Mouse (Mus musculus): ENCODE data around the gene Ddx49. TPM values are rescaled to one million over a fixed set of nuclear protein-coding genes. Genes with fewer than 3 reads are reported as not detected.

The Ddx49 gene
- polyA plus RNA-seq, 1 experiment from 2014 or later, result 50.2 TPM

DNA sequence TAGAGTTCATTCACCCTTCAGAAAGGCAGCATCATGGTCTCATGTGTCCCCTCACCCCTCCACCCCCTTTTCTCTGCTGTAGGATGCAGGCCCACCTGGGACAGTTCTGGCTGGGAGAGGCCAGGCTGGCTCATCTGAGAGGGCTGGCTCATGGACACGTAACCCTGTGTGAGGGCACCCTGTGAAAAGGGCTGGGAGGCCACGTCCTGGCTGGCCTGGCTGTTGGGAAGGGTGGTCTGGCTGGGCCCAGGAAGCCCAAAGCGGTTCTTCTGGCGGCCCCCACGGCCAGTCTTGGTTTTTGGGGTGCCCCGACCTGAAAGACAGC, 30.6 kb upstream of the Ddx49 start:
- ATAC-seq (ENCODE audit: insufficient number of reproducible peaks, low FRiP score, low TSS enrichment, low read depth), result no peak
- H3K4me2 ChIP-seq (replicated peaks), result no peak overlapping the region
- H3K36me3 ChIP-seq, result peaks cover 69% of the 10 kb centered on the region

DNA sequence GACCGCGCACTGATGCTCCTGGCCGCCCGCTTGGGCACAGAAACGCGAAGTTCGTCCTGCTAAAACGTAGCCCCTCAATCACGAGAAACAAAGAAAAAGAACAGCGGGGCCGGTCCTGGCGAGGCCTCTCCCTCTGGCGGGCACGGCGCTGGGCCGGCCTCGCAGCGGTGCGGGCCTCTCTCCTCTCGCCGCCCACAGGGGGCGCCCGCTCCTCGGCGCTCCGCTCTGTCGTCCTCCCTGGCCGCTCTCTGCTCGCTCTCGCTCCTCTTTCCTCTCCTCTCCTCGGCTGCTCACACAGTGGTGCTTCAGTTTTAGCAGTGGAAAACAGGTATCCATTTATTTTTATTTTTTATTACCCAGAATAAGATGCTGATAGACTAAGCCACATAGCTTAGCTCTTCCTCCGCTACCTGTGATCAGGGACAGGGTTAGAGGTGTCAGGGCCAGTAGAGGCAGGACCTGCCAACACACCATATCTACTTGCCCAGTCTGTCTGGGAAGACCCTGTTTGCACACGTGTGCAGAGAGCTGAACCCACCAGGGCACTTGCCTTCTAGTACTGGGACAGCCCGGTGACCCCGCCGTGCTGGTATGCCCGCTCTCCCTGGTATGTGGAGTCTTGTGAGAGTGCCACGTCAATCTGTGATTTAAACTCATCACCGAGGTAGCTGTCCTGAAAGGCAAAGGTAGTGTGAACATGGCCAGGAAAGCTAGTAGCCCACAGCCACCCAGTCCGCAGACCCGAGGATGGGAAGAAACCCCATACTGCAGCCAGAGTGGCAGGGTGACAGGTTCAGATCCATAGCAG, 30.0 kb upstream of the Ddx49 start:
- 0 out of 2 replicates have a peak, but pooled peaks cover 4% of the 10 kb centered on the region for H3K27me3 ChIP-seq
- peaks cover 27% of the 10 kb centered on the region for H3K4me1 ChIP-seq
- H3K9me3 ChIP-seq (replicated peaks), result no peaks in the 10 kb centered on the region
- peak; percentile 77 for ATAC-seq (ENCODE audit: insufficient number of reproducible peaks, low FRiP score, low TSS enrichment, low read depth)
- H3K36me3 ChIP-seq, result peaks cover 69% of the 10 kb centered on the region
- no peak overlapping the region for H3K9ac ChIP-seq
- no peak overlapping the region for H3K4me3 ChIP-seq (replicated peaks)
- WGBS, result 26% methylated on average over 40 of the region's 41 CpGs
- H3K27ac ChIP-seq (replicated peaks), result no peak overlapping the region
- no peak overlapping the region for H3K4me2 ChIP-seq (replicated peaks)

More for the DNA sequence above, 30.6 kb upstream of the Ddx49 start:
- no peak overlapping the region for H3K27ac ChIP-seq (replicated peaks)
- peaks cover 27% of the 10 kb centered on the region for H3K4me1 ChIP-seq
- no peaks in the 10 kb centered on the region for H3K9me3 ChIP-seq (replicated peaks)
- 94% methylated on average over 6 of the region's 6 CpGs for WGBS
- H3K9ac ChIP-seq, result no peak overlapping the region
- H3K4me3 ChIP-seq (replicated peaks), result no peak overlapping the region
- H3K27me3 ChIP-seq, result 0 out of 2 replicates have a peak, but pooled peaks cover 4% of the 10 kb centered on the region

DNA sequence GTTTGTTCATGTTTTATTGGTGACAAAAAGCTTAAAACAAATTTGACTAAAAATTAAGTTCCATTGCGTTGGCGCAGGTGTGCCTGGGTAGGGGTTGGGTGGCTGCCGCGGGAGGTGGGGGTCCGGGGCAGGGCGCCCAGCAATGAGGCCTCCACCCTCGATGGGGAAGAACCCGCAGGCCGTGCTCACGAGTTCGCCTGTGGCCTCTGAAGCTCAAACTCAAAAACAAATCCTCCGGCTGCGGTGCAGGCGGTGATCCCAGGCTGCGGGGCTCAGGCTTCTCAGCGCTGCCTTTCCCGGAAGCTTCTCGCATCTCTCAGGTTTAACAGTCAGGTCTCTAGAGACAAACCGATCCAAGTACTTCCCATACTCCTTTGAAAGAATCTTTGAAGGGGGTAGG, 29.2 kb upstream of the Ddx49 start:
- Histone ChIP-seq H3K27me3 (0 out of 2 replicates have a peak, but pooled peaks cover 4% of the 10 kb centered on the region), H3K36me3 (peaks cover 64% of the 10 kb centered on the region), H3K4me2 (replicated peaks) (no peak overlapping the region), H3K9me3 (replicated peaks) (no peaks in the 10 kb centered on the region), H3K4me1 (peaks cover 27% of the 10 kb centered on the region), H3K27ac (replicated peaks) (no peak overlapping the region), H3K4me3 (replicated peaks) (no peak overlapping the region), H3K9ac (no peak overlapping the region)
- WGBS, result 70% methylated on average over 19 of the region's 19 CpGs
- no peak for ATAC-seq (ENCODE audit: insufficient number of reproducible peaks, low FRiP score, low TSS enrichment, low read depth)

DNA sequence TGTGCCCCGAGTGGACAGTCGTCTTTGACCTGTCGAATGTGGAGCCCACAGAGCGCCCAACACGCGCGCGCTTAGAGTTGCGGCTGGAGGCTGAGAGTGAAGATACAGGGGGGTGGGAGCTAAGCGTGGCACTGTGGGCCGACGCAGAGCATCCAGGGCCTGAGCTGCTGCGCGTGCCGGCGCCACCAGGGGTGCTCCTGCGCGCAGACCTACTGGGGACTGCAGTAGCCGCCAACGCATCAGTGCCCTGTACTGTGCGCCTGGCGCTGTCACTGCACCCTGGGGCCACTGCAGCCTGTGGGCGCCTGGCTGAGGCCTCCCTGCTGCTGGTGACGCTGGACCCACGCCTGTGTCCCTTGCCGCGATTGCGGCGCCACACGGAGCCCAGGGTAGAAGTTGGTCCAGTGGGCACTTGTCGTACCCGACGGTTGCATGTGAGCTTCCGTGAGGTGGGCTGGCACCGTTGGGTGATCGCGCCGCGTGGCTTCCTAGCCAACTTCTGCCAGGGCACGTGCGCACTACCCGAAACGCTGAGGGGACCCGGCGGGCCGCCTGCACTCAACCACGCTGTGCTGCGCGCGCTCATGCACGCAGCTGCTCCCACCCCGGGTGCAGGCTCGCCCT, 28.6 kb upstream of the Ddx49 start:
- no peak overlapping the region for H3K9ac ChIP-seq
- no peak overlapping the region for H3K27ac ChIP-seq (replicated peaks)
- peaks cover 27% of the 10 kb centered on the region for H3K4me1 ChIP-seq
- WGBS, result 37% methylated on average over 53 of the region's 53 CpGs
- no peaks in the 10 kb centered on the region for H3K9me3 ChIP-seq (replicated peaks)
- H3K27me3 ChIP-seq, result 0 out of 2 replicates have a peak, but pooled peaks cover 4% of the 10 kb centered on the region
- peak overlapping the region; percentile 34 for H3K4me2 ChIP-seq (replicated peaks)
- peak overlapping the region; percentile 4; the same call in 1 of the 2 replicates for H3K4me3 ChIP-seq (replicated peaks)
- peaks cover 57% of the 10 kb centered on the region for H3K36me3 ChIP-seq
- ATAC-seq (ENCODE audit: insufficient number of reproducible peaks, low FRiP score, low TSS enrichment, low read depth), result peak; percentile 29

DNA sequence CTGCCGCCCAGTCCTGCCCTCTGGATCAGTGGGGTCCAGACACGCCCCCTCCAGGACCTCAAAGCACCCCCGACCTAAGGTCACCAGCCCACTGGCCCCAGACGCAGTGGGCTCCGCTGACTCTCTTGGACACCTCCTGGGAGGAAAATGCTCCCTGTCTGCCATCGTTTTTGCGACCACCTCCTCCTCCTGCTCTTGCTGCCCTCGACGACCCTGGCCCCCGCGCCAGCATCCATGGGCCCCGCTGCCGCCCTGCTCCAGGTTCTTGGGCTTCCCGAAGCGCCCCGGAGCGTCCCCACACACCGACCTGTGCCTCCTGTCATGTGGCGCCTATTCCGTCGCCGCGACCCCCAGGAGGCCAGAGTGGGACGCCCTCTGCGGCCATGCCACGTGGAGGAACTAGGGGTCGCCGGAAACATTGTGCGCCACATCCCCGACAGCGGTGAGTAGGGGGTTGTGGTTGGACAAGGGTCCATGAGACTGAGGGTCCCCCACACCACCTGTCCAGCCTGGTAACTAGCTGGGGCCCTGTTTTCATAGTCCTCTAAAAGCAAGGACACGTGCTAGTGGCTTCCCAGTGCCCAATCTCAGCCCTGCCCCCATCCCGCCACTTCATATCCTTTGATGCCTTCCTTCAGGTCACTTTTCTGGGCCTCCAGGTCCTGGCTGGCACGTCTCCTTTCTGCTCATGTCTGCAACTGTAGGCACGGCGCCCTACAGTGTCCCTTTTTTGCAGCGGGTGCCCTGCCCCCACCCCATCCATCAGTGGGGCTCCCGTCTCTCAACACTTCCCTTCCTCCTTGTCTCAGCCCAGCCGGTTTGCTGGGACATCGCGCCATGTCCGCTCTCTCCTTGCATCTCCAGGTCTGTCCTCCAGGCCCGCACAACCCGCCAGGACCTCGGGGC, 27.8 kb upstream of the Ddx49 start:
- Histone ChIP-seq H3K27ac (replicated peaks) (no peak overlapping the region), H3K4me1 (peaks cover 27% of the 10 kb centered on the region), H3K36me3 (peaks cover 49% of the 10 kb centered on the region), H3K27me3 (0 out of 2 replicates have a peak, but pooled peaks cover 4% of the 10 kb centered on the region), H3K4me3 (replicated peaks) (0 out of 2 replicates have a peak overlapping the region, but pooled peaks have one; percentile 4), H3K4me2 (replicated peaks) (peak overlapping the region; percentile 34), H3K9me3 (replicated peaks) (no peaks in the 10 kb centered on the region), H3K9ac (no peak overlapping the region)
- 0 out of 2 replicates have a peak, but pooled peaks have one; percentile 16 for ATAC-seq (ENCODE audit: insufficient number of reproducible peaks, low FRiP score, low TSS enrichment, low read depth)
- WGBS, result 15% methylated on average over 45 of the region's 45 CpGs

DNA sequence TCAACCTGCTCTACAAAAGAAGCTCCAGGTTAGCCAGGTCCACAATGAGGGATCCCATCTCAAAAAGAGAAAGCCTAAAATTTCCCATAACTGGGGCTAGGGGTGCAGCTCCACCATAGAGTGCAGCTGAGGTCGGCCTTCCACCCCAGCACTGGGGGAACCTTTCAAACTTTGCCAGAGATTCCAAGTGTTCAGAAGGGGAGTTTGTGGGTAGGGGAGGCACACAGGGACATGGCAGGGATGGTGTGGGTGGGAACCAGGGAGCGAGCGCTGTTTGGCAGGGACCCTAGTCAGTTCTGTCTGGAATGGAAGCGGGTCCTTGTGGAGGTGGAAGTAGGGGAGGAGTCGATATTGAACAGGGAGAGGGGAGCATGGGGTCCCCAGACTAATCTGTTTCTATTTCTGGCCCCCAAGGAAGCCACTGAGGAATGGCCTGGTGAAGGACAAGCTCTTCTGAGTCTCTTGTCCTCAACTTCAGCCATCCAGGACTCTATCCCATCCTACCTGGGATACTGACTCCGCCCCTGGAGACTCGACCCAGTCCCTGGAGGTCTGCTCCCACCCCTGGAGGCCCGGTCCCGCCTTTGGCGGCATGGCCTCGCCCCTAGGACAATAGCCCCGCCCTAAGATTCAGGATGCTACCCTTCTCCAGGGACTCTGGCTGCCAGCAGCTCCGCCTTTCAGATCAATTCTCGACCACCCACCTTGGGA, 27.0 kb upstream of the Ddx49 start, which contains the start of gene Gdf1:
Gdf1 (plus strand) TSS at position 694 of the 711 bp plus-strand sequence.
- Histone ChIP-seq H3K4me3 (replicated peaks) (peak within 1 kb of the TSS; percentile 4; the same call in 1 of the 2 replicates), H3K27ac (replicated peaks) (no peak within 1 kb of the TSS), H3K36me3 (peaks cover 47% of the 10 kb centered on the region), H3K4me1 (peaks cover 27% of the 10 kb centered on the region), H3K4me2 (replicated peaks) (peak within 1 kb of the TSS; percentile 34), H3K9ac (no peak within 1 kb of the TSS), H3K9me3 (replicated peaks) (no peaks in the 10 kb centered on the region), H3K27me3 (0 out of 2 replicates have a peak, but pooled peaks cover 4% of the 10 kb centered on the region)
- ATAC-seq (ENCODE audit: insufficient number of reproducible peaks, low FRiP score, low TSS enrichment, low read depth), result no peak
- 33% methylated on average over 14 of the region's 14 CpGs for WGBS

GRCm38 (mm10) chr8:70327512-70327911, 25.2 kb upstream of the Ddx49 start:
- no peak overlapping the region for H3K4me2 ChIP-seq (replicated peaks)
- H3K4me3 ChIP-seq (replicated peaks), result no peak overlapping the region
- ATAC-seq (ENCODE audit: insufficient number of reproducible peaks, low FRiP score, low TSS enrichment, low read depth), result no peak
- H3K36me3 ChIP-seq, result peaks cover 36% of the 10 kb centered on the region
- no peaks in the 10 kb centered on the region for H3K9me3 ChIP-seq (replicated peaks)
- WGBS, result 93% methylated on average over 6 of the region's 6 CpGs
- H3K27me3 ChIP-seq, result 0 out of 2 replicates have a peak, but pooled peaks cover 4% of the 10 kb centered on the region
- H3K9ac ChIP-seq, result no peak overlapping the region
- no peak overlapping the region for H3K27ac ChIP-seq (replicated peaks)
- H3K4me1 ChIP-seq, result peaks cover 26% of the 10 kb centered on the region

DNA sequence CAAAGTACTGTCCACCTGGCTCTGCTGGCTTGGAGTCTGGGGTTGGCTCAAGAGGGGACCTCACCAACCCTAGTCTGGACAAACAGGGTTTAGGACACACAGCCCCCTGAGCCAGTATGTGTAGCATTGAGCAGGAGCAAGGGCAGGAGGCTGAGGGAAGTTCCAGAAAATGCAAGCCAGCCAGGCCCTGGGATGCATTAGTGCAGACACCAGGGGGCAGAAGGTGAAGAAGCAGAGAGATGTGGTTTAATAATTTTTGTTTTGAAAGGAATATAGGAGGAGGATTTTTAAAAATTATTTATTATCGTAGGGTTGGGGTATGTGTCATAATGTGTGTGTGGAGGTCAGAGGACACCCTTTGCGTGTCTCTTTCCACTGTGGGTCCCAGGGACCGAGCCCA, 21.4 kb upstream of the Ddx49 start:
- Histone ChIP-seq H3K9ac (no peak overlapping the region), H3K9me3 (replicated peaks) (no peaks in the 10 kb centered on the region), H3K4me3 (replicated peaks) (no peak overlapping the region), H3K27me3 (no peaks in the 10 kb centered on the region), H3K4me2 (replicated peaks) (no peak overlapping the region), H3K36me3 (peaks cover 37% of the 10 kb centered on the region), H3K27ac (replicated peaks) (no peak overlapping the region), H3K4me1 (no peaks in the 10 kb centered on the region)
- ATAC-seq (ENCODE audit: insufficient number of reproducible peaks, low FRiP score, low TSS enrichment, low read depth), result no peak
- WGBS, result 93% methylated on average over 3 of the region's 3 CpGs

GRCm38 (mm10) chr8:70317872-70318271, 15.6 kb upstream of the Ddx49 start:
- Histone ChIP-seq H3K27me3 (no peaks in the 10 kb centered on the region), H3K4me1 (peaks cover 36% of the 10 kb centered on the region), H3K9me3 (replicated peaks) (no peaks in the 10 kb centered on the region), H3K4me3 (replicated peaks) (no peak overlapping the region), H3K9ac (no peak overlapping the region), H3K36me3 (peaks cover 26% of the 10 kb centered on the region), H3K4me2 (replicated peaks) (no peak overlapping the region), H3K27ac (replicated peaks) (no peak overlapping the region)
- ATAC-seq (ENCODE audit: insufficient number of reproducible peaks, low FRiP score, low TSS enrichment, low read depth), result no peak
- 77% methylated on average over 5 of the region's 5 CpGs for WGBS
